Mouse (Mus musculus): Measurements from ENCODE around the gene C1galt1. TPM values are rescaled to one million over a fixed set of nuclear protein-coding genes. Genes with fewer than 3 reads are reported as not detected.

C1galt1 gene
- 15.3 TPM for polyA plus RNA-seq (2014; fragmentation: Illumina TruSeq; extraction: RNeasy Lipid Tissue Mini Kit (QIAGEN cat#74804); ENCODE audit: insufficient read depth, low read depth, low replicate concordance)

DNA sequence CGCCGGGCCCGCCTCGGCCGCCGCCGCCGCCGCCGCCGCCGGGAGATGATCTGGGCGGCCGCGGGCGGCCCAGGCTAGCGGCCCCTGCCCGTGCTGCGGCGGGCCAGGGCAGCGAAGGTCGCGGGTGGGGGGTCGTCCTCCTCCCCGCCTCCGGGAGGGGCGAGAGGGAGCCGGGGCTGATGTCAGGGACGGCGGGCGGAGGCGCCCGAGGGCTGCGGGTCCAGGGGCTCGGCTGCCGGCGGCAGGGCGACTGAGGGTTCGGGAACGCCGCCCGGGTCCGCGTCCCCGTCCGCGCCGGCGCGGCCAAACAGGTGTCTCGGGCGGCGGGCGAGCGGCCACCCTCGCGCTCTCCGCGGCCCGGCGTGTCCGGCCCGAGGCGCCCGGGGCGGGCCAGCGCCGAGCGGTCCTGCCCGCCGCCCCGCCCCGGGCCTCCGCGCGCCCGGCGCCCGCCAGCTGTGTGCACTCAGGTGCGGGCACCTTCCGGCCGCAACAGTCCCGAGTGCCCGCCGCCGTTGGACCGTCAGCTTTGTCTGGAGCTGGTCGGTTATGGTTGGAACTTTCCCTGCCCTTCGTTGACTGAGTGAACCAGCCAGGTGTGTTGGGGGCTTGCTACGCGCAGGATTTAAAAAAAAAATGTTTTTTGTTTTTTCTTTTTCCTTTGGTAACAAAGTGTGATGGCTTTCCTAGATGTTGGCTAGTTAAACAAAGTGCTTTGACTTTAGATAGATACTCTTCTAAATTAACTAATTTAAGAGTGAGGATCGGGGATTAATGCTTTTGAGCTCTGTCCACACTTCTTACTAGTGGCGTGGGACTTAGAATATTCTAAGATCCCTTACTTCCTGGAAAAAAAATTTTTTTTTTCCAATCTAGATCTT is at the start of gene C1galt1:
C1galt1 (plus strand) TSS at position 41 of the 878 bp plus-strand sequence.

Other genes with a start within 250 kb of the C1galt1 start
- gene Asns, start 151.6 kb upstream of the C1galt1 start, polyA plus RNA-seq (2014; fragmentation: Illumina TruSeq; extraction: RNeasy Lipid Tissue Mini Kit (QIAGEN cat#74804); ENCODE audit: insufficient read depth, low read depth, low replicate concordance): 14.3 TPM

Data from lung, adult 10 weeks (tissue).